Mouse (Mus musculus): ENCODE results near the gene Ttc27. TPM values are rescaled to one million over a fixed set of nuclear protein-coding genes. Genes with fewer than 3 reads are reported as not detected.

The Ttc27 gene
- polyA plus RNA-seq, 1 experiment from 2014 or later, result 18.0 TPM

GRCm38 (mm10) chr17:74754369-74755118, 37.0 kb downstream of the Ttc27 start:
- WGBS, result 94% methylated on average over 11 of the region's 11 CpGs
- H3K4me3 ChIP-seq, result no peak overlapping the region
- H3K9me3 ChIP-seq, result no peaks in the 10 kb centered on the region
- ATAC-seq (ENCODE audit: low read depth), result no peak
- H3K27ac ChIP-seq (replicated peaks), result no peak overlapping the region
- H3K4me1 ChIP-seq (replicated peaks), result no peaks in the 10 kb centered on the region
- H3K4me2 ChIP-seq, result no peak overlapping the region
- H3K9ac ChIP-seq, result no peak overlapping the region
- H3K36me3 ChIP-seq, result 0 out of 2 replicates have a peak, but pooled peaks cover 6% of the 10 kb centered on the region
- no peaks in the 10 kb centered on the region for H3K27me3 ChIP-seq

- no peak for ATAC-seq (ENCODE audit: low read depth)
- Histone ChIP-seq H3K9me3 (no peaks in the 10 kb centered on the region), H3K27me3 (no peaks in the 10 kb centered on the region), H3K9ac (no peak overlapping the region), H3K4me1 (replicated peaks) (no peaks in the 10 kb centered on the region), H3K4me2 (no peak overlapping the region), H3K27ac (replicated peaks) (no peak overlapping the region), H3K4me3 (no peak overlapping the region), H3K36me3 (0 out of 2 replicates have a peak, but pooled peaks cover 3% of the 10 kb centered on the region)
- whole genome bisulfite sequencing, result 65% methylated on average over 9 of the region's 9 CpGs
Measured at GRCm38 (mm10) chr17:74769390-74769811, 51.9 kb downstream of the Ttc27 start.

GRCm38 (mm10) chr17:74772364-74772763, 54.8 kb downstream of the Ttc27 start:
- no peak overlapping the region for H3K4me2 ChIP-seq
- H3K27ac ChIP-seq (replicated peaks), result no peak overlapping the region
- H3K4me3 ChIP-seq, result no peak overlapping the region
- no peak overlapping the region for H3K9ac ChIP-seq
- H3K4me1 ChIP-seq (replicated peaks), result no peaks in the 10 kb centered on the region
- WGBS, result 90% methylated on average over 4 of the region's 4 CpGs
- ATAC-seq (ENCODE audit: low read depth), result no peak
- H3K9me3 ChIP-seq, result no peaks in the 10 kb centered on the region
- 0 out of 2 replicates have a peak, but pooled peaks cover 2% of the 10 kb centered on the region for H3K36me3 ChIP-seq
- H3K27me3 ChIP-seq, result no peaks in the 10 kb centered on the region

- ATAC-seq (ENCODE audit: low read depth), result no peak
- Histone ChIP-seq H3K27me3 (no peaks in the 10 kb centered on the region), H3K27ac (replicated peaks) (no peak overlapping the region), H3K4me1 (replicated peaks) (no peaks in the 10 kb centered on the region), H3K4me3 (no peak overlapping the region), H3K9me3 (no peaks in the 10 kb centered on the region), H3K36me3 (no peaks in the 10 kb centered on the region), H3K9ac (no peak overlapping the region), H3K4me2 (no peak overlapping the region)
- 32% methylated on average over 5 of the region's 5 CpGs for WGBS
Measured at GRCm38 (mm10) chr17:74773556-74773955, 56.0 kb downstream of the Ttc27 start.

GRCm38 (mm10) chr17:74780133-74780532, 62.6 kb downstream of the Ttc27 start:
- ATAC-seq (ENCODE audit: low read depth), result no peak
- Histone ChIP-seq H3K36me3 (peaks cover 3% of the 10 kb centered on the region; the same call in 1 of the 2 replicates), H3K27ac (replicated peaks) (no peak overlapping the region), H3K4me2 (no peak overlapping the region), H3K9ac (no peak overlapping the region), H3K9me3 (no peaks in the 10 kb centered on the region), H3K4me1 (replicated peaks) (no peaks in the 10 kb centered on the region), H3K27me3 (no peaks in the 10 kb centered on the region), H3K4me3 (no peak overlapping the region)
- 54% methylated on average over 4 of the region's 4 CpGs for WGBS

GRCm38 (mm10) chr17:74780627-74781026, 63.1 kb downstream of the Ttc27 start:
- no peaks in the 10 kb centered on the region for H3K9me3 ChIP-seq
- H3K4me3 ChIP-seq, result no peak overlapping the region
- peaks cover 3% of the 10 kb centered on the region; the same call in 1 of the 2 replicates for H3K36me3 ChIP-seq
- H3K9ac ChIP-seq, result no peak overlapping the region
- ATAC-seq (ENCODE audit: low read depth), result no peak
- H3K27ac ChIP-seq (replicated peaks), result no peak overlapping the region
- 92% methylated on average over 9 of the region's 9 CpGs for WGBS
- H3K27me3 ChIP-seq, result no peaks in the 10 kb centered on the region
- H3K4me2 ChIP-seq, result no peak overlapping the region
- no peaks in the 10 kb centered on the region for H3K4me1 ChIP-seq (replicated peaks)

- H3K36me3 ChIP-seq, result peaks cover 3% of the 10 kb centered on the region; the same call in 1 of the 2 replicates
- no peak for ATAC-seq (ENCODE audit: low read depth)
- no peaks in the 10 kb centered on the region for H3K9me3 ChIP-seq
- no peaks in the 10 kb centered on the region for H3K27me3 ChIP-seq
- H3K27ac ChIP-seq (replicated peaks), result no peak overlapping the region
- H3K4me2 ChIP-seq, result no peak overlapping the region
- no peaks in the 10 kb centered on the region for H3K4me1 ChIP-seq (replicated peaks)
- H3K9ac ChIP-seq, result no peak overlapping the region
- no peak overlapping the region for H3K4me3 ChIP-seq
Measured at GRCm38 (mm10) chr17:74781911-74782310, 64.4 kb downstream of the Ttc27 start.

- H3K27ac ChIP-seq (replicated peaks), result no peak overlapping the region
- ATAC-seq (ENCODE audit: low read depth), result no peak
- 87% methylated on average over 5 of the region's 5 CpGs for WGBS
- H3K4me3 ChIP-seq, result no peak overlapping the region
- no peaks in the 10 kb centered on the region for H3K4me1 ChIP-seq (replicated peaks)
- peaks cover 9% of the 10 kb centered on the region; the same call in 1 of the 2 replicates for H3K36me3 ChIP-seq
- H3K27me3 ChIP-seq, result no peaks in the 10 kb centered on the region
- no peak overlapping the region for H3K9ac ChIP-seq
- H3K4me2 ChIP-seq, result no peak overlapping the region
- no peaks in the 10 kb centered on the region for H3K9me3 ChIP-seq
Measured at GRCm38 (mm10) chr17:74785586-74785985, 68.1 kb downstream of the Ttc27 start.

- Histone ChIP-seq H3K9me3 (no peaks in the 10 kb centered on the region), H3K4me1 (replicated peaks) (no peaks in the 10 kb centered on the region), H3K9ac (no peak overlapping the region), H3K27ac (replicated peaks) (no peak overlapping the region), H3K36me3 (peaks cover 9% of the 10 kb centered on the region; the same call in 1 of the 2 replicates), H3K4me3 (no peak overlapping the region), H3K4me2 (no peak overlapping the region), H3K27me3 (no peaks in the 10 kb centered on the region)
- WGBS, result 71% methylated on average over 10 of the region's 10 CpGs
- no peak for ATAC-seq (ENCODE audit: low read depth)
Measured at GRCm38 (mm10) chr17:74786198-74786734, 68.7 kb downstream of the Ttc27 start.

GRCm38 (mm10) chr17:74796023-74796699, 78.6 kb downstream of the Ttc27 start:
- no peaks in the 10 kb centered on the region for H3K27me3 ChIP-seq
- no peaks in the 10 kb centered on the region for H3K9me3 ChIP-seq
- H3K4me1 ChIP-seq (replicated peaks), result no peaks in the 10 kb centered on the region
- no peak for ATAC-seq (ENCODE audit: low read depth)
- 87% methylated on average over 14 of the region's 14 CpGs for WGBS
- H3K4me2 ChIP-seq, result no peak overlapping the region
- H3K36me3 ChIP-seq, result no peaks in the 10 kb centered on the region
- no peak overlapping the region for H3K27ac ChIP-seq (replicated peaks)
- H3K9ac ChIP-seq, result no peak overlapping the region
- H3K4me3 ChIP-seq, result no peak overlapping the region

- H3K9ac ChIP-seq, result no peak overlapping the region
- H3K4me3 ChIP-seq, result no peak overlapping the region
- H3K36me3 ChIP-seq, result no peaks in the 10 kb centered on the region
- WGBS, result 95% methylated on average over 6 of the region's 6 CpGs
- no peaks in the 10 kb centered on the region for H3K27me3 ChIP-seq
- no peak overlapping the region for H3K27ac ChIP-seq (replicated peaks)
- no peak for ATAC-seq (ENCODE audit: low read depth)
- no peaks in the 10 kb centered on the region for H3K9me3 ChIP-seq
- peaks cover 13% of the 10 kb centered on the region for H3K4me1 ChIP-seq (replicated peaks)
- no peak overlapping the region for H3K4me2 ChIP-seq
Measured at GRCm38 (mm10) chr17:74799865-74800264, 82.3 kb downstream of the Ttc27 start.

GRCm38 (mm10) chr17:74802765-74803164, 85.2 kb downstream of the Ttc27 start:
- Histone ChIP-seq H3K27ac (replicated peaks) (no peak overlapping the region), H3K36me3 (no peaks in the 10 kb centered on the region), H3K27me3 (no peaks in the 10 kb centered on the region), H3K9ac (no peak overlapping the region), H3K9me3 (no peaks in the 10 kb centered on the region), H3K4me2 (no peak overlapping the region), H3K4me1 (replicated peaks) (peaks cover 17% of the 10 kb centered on the region), H3K4me3 (no peak overlapping the region)
- WGBS, result 88% methylated on average over 4 of the region's 4 CpGs
- ATAC-seq (ENCODE audit: low read depth), result no peak

Data from neural tube, embryonic 13.5 days (tissue).